Mouse (Mus musculus) cerebellum, adult 2 months (tissue): ENCODE measurements around the gene Shprh. TPM values are rescaled to one million over a fixed set of nuclear protein-coding genes. Genes with fewer than 3 reads are reported as not detected.
"Not testable (repeated sequence)": the region's sequence is repeated elsewhere in the genome, so short reads cannot be mapped to it uniquely, and the experiment has no call there.

ENCODE experiments used
- DNase-seq, 2 experiments: peaks; one replicate each; pipeline ENCODE4 v3.0.0; 2021
- H3K27ac ChIP-seq: fragments of 200-500 bp; 2 replicates; pipeline ENCODE4 v1.5.1; 2012; ENCODE audit warnings: low read length, control low read depth, inconsistent platforms; ENCODE audit not compliant: insufficient read depth
- H3K27me3 ChIP-seq: fragments of 200-500 bp; 2 replicates; pipeline ENCODE4 v1.6.1; 2012; ENCODE audit warnings: inconsistent platforms, mild to moderate bottlenecking, low read length, moderate library complexity; ENCODE audit not compliant: control insufficient read depth, insufficient read depth
- H3K4me1 ChIP-seq: fragments of 200-500 bp; 2 replicates; pipeline ENCODE4 v1.6.1; 2011; ENCODE audit warnings: low read length; ENCODE audit not compliant: control insufficient read depth, insufficient read depth
- H3K4me3 ChIP-seq: fragments of 200-500 bp; replicated peaks from 2 replicates; pipeline ENCODE3; 2011; ENCODE audit warnings: mild to moderate bottlenecking, low read depth, low read length, control low read depth; ENCODE audit not compliant: insufficient read depth
- CTCF ChIP-seq: fragments of 200-500 bp; IDR thresholded peaks from 2 replicates; pipeline ENCODE4 v1.5.1; 2011; ENCODE audit warnings: low read depth, mild to moderate bottlenecking, control low read depth, low read length, moderate library complexity, borderline replicate concordance; ENCODE audit not compliant: insufficient read depth
- POLR2A ChIP-seq: fragments of 200-500 bp; IDR thresholded peaks from 2 replicates; pipeline ENCODE4 v1.6.1; 2011; ENCODE audit warnings: low read length, control low read depth, borderline replicate concordance; ENCODE audit not compliant: insufficient read depth
- WGBS: fragments of 180-500 bp; shearing (Covaris S2); methylation state at CpG from one replicate; pipeline ENCODE4 v1.1.7; 2018; 5-methylcytosine and 5-hydroxymethylcytosine counted together
- polyA plus RNA-seq: library from polyadenylated mRNA; depleted of rRNA; stranded (reverse); fragments of >200 nt; gene quantifications from 2 replicates; pipeline ENCODE4 v1.2.3, GENCODE M21; 2012

Shprh gene
- polyA plus RNA-seq, 1 experiment: 18.3 TPM

GRCm38 (mm10) chr10:11170252-11170651 is 21.0 kb downstream of the Shprh start:
- Histone ChIP-seq H3K27me3 (no peaks in the 10 kb centered on the region), H3K4me1 (0 out of 2 replicates have a peak, but pooled peaks cover 3% of the 10 kb centered on the region), H3K27ac (no peak overlapping the region), H3K4me3 (no peak overlapping the region)
- DNase-seq: no peak
- no peak for TF ChIP-seq CTCF
- TF ChIP-seq POLR2A: no peak
- WGBS: 33% methylated on average over 5 of the region's 5 CpGs

GRCm38 (mm10) chr10:11171615-11172014 is 22.4 kb downstream of the Shprh start:
- H3K4me1 ChIP-seq: no peaks in the 10 kb centered on the region
- TF ChIP-seq POLR2A: no peak
- no peak for TF ChIP-seq CTCF
- 95% methylated on average over 4 of the region's 4 CpGs for WGBS
- DNase-seq: no peak
- no peak overlapping the region for H3K27ac ChIP-seq
- no peaks in the 10 kb centered on the region for H3K27me3 ChIP-seq
- H3K4me3 ChIP-seq: no peak overlapping the region

- H3K4me3 ChIP-seq: no peak overlapping the region
- TF ChIP-seq POLR2A: no peak
- no peak for TF ChIP-seq CTCF
- no peak for DNase-seq
- no peaks in the 10 kb centered on the region for H3K4me1 ChIP-seq
- no peaks in the 10 kb centered on the region for H3K27me3 ChIP-seq
- H3K27ac ChIP-seq: no peak overlapping the region
Measured at GRCm38 (mm10) chr10:11172519-11172918, 23.3 kb downstream of the Shprh start.

GRCm38 (mm10) chr10:11175801-11176482 is 26.7 kb downstream of the Shprh start:
- no peaks in the 10 kb centered on the region for H3K27me3 ChIP-seq
- no peak for DNase-seq
- WGBS: 86% methylated on average over 8 of the region's 8 CpGs
- no peak overlapping the region for H3K4me3 ChIP-seq
- H3K27ac ChIP-seq: no peak overlapping the region
- H3K4me1 ChIP-seq: no peaks in the 10 kb centered on the region
- TF ChIP-seq CTCF (peak; percentile 21; the same call in 1 of the 2 replicates), POLR2A (no peak)

- DNase-seq: no peak
- no peaks in the 10 kb centered on the region for H3K4me1 ChIP-seq
- 92% methylated on average over 5 of the region's 5 CpGs for WGBS
- no peak overlapping the region for H3K4me3 ChIP-seq
- no peak for TF ChIP-seq POLR2A
- TF ChIP-seq CTCF: no peak
- no peaks in the 10 kb centered on the region for H3K27me3 ChIP-seq
- H3K27ac ChIP-seq: no peak overlapping the region
Measured at GRCm38 (mm10) chr10:11180077-11180476, 30.9 kb downstream of the Shprh start.

GRCm38 (mm10) chr10:11197341-11197740 is 48.1 kb downstream of the Shprh start:
- H3K4me3 ChIP-seq: no peak overlapping the region
- 3% methylated on average over 1 of the region's 1 CpGs for WGBS
- no peaks in the 10 kb centered on the region for H3K27me3 ChIP-seq
- peak; percentile 33 to 63 for DNase-seq
- H3K27ac ChIP-seq: no peak overlapping the region
- TF ChIP-seq POLR2A: no peak
- no peak for TF ChIP-seq CTCF
- no peaks in the 10 kb centered on the region for H3K4me1 ChIP-seq

- Histone ChIP-seq H3K4me3 (no peak overlapping the region), H3K27me3 (no peaks in the 10 kb centered on the region), H3K4me1 (no peaks in the 10 kb centered on the region), H3K27ac (no peak overlapping the region)
- 86% methylated on average over 2 of the region's 2 CpGs for WGBS
- peak; percentile 19 to 61 for DNase-seq
- TF ChIP-seq CTCF (no peak), POLR2A (no peak)
Measured at GRCm38 (mm10) chr10:11198346-11198745, 49.1 kb downstream of the Shprh start.

GRCm38 (mm10) chr10:11199980-11200379 is 50.8 kb downstream of the Shprh start:
- no peaks in the 10 kb centered on the region for H3K27me3 ChIP-seq
- H3K4me3 ChIP-seq: no peak overlapping the region
- no peak for TF ChIP-seq CTCF
- no peak for TF ChIP-seq POLR2A
- H3K27ac ChIP-seq: no peak overlapping the region
- no peak for DNase-seq
- H3K4me1 ChIP-seq: no peaks in the 10 kb centered on the region
- WGBS: 51% methylated on average over 4 of the region's 4 CpGs

GRCm38 (mm10) chr10:11205883-11206282 is 56.7 kb downstream of the Shprh start:
- H3K4me3 ChIP-seq, H3K27me3 ChIP-seq, H3K4me1 ChIP-seq, DNase-seq, H3K27ac ChIP-seq: not testable (repeated sequence)
- WGBS: 93% methylated on average over 2 of the region's 2 CpGs
